Mouse (Mus musculus) retina, postnatal 7 days (tissue): Measurements from ENCODE around the gene Znrf3.

Source experiments
- DNase-seq: peaks from one replicate; pipeline ENCODE4 v3.0.0-alpha.2; 2012; ENCODE audit warnings: low read depth, low spot score

Znrf3 gene

DNA sequence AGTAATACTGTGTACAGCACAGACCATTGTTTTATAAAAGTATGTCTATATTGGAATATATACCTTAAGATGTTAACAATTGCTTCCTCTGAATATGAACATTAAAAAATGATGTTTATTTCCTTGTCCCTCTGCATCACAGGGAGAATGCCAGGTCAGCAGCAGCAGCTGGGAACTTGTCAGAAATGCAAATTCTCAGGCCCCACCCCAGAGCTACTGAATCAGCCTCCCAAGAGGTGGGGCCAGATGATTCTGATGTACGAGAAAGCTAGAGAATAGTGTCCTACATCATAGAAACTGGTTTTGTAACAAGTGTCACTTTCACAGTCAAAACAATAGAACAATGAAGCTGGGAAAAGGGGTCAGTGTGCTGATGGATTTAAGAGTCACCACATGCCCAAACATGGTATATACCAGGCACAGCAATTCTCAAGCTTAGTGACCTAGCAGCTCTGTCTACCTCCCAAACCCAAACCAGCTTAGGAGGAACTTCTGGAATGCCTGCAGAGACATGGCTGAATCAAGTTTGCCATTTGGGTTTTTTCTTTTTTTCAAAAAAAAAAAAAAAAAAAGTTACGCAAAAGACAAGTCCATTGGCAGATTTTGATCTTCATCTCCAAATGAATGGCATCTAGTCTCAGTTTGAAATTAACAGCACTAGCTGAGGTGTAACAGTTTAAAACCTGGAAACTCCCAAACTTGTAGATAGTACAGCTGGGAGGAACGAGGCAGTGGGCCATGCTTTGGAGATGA, 46.2 kb downstream of the Znrf3 start:
- no peak for DNase-seq

DNA sequence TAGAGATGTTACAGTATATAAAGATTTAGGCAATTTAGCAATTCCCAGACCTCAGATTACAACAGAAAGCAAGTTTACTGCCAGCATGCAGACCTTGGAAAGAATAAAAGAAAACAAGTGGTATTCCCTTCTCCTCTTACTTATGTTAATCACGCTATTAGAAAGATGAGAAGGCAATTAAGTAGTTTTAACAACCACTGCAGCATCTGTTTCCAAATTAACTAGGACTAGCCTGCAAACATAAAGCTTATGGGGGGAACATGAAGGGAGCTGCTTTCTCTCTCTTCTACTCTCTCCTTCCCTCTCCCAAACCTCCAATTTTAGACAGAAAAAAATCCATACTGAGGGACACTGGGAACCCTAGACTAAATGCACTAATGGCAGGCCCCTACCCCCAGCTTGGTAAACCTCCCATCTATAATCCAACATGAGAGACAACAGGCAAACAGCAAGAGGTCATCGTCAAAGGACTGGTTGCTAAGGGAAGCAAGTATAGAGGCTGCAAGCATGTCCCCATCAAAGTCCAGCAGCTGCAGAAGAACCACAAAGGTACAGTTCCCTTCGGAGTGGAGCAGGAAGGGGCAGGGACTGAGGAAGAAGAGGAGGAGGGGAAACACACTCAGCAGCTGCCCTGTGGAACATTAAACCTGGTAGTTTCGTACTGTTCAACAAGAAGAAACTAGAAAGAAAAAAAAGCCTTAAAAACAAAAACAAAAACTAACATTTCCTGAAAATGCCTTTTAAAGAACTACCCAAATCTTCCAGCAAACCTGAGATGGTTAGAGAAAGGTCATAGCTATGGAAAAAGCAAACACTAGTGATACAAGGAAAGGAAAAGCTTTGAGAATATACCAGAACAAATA, 53.4 kb downstream of the Znrf3 start:
- no peak for DNase-seq

DNA sequence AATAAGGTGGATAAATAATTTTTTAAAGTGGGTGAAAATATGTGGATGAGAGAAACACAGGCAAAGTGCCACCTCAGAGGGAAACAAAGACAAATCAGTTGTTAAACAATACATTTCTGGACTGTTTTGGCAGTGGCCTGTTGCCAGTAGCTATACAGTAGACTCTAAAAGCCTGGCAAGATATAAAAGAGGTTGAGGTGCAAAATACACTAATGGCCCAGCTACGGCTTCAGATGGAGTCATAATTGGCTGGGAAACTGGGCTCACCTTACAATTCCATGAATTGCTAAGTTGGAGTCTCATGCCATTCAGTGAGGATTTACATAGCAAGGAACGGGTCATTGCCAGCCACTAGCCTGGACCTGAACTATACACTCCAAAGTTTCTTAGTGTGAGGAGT, 62.0 kb downstream of the Znrf3 start:
- no peak for DNase-seq

DNA sequence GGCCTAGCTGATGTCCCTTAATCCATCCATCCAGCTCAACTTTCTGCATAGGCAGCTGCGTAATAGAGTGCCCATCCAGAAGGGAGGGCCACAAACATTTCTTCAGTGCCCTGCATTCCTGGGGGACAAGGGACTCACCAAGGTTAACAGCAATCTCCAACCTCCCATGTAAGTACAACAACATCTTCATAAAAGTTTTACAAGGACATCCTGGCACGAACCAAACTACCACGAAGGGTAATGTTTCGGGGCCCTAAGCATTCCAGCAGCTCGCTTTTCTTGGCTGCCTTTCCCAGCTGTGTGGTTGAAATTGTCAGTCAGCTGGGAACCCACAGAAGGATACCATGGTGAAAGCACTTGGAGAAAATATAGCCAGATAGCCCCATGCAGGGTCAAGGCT, 63.4 kb downstream of the Znrf3 start:
- DNase-seq, result no peak

DNA sequence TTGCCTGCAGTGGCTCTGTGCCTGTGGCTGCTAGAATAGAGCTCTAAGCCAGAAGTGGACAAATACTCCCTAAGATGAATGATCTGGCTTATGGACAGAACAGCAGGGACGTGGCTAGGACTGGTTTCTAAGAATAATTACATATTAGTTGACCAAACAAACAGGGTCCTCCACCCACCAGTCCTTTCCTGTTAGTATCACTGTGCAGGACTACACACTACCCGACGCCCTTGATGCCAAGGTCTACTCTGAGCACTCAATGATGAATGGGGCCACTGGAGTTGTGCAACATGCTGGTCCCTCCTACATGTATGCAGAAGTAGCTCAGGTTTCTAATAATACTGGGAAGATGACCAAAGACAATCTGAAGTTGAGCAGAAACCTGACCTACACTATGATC, 64.4 kb downstream of the Znrf3 start:
- DNase-seq, result no peak

DNA sequence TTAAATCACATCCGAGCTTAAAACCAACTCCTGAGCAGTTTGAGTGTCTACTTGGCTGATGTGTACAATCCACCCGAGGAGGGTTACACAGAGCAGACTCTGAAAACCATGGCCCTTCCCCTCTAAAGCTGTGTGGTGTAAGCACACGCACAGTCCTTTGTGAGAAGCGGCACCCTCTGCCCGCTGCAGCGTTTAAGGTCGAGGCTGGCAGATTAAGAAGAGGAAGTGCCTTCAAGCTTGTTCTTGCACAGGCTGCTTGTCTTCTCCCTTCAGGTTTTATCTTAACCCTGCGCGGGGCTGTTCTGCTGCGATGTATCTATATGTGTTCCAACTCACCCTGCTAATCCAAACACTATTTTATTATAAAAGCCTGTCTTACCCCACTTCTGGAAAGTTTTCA, 75.5 kb downstream of the Znrf3 start:
- no peak for DNase-seq

DNA sequence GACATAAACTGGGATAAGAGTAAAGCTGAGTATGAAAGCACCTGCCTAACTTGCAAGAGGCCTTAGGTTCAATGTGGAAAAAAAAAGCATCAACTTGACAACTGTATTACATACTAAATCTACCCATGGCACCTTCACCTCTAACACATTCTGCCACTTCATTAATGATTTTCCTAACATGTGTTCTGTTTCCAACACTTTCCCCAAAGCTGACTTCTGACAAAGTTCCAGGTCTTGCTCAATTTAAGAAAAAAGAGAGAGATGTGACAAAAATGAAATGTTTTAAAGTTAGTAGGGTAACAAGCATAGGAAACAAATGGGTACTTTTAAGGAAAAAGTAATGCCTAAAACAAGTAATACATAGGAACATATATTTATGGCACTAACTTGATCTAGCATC, 76.2 kb downstream of the Znrf3 start:
- no peak for DNase-seq

DNA sequence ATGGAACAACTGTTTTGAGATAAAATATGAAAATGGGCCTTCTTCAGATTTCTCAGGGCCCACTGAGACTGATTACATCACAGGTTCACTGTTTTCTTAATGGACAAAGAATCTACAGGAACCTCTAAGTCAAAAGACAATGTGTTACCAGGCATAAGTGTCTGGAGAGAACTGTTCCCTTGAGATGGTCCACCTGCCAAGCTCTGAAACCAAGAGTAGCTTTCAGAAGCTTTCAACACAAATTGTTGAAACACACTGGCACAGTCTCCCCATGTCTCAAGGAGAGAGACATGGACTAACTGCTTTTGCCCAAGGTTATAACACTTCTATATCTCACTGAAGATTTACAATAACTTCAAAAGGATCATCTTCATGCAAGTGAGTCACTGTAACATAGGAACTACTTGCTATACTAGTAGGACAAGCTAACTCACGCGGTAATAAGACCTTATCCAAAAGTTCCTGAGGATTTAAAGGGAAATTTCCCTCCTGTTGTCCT, 89.3 kb downstream of the Znrf3 start:
- DNase-seq, result no peak

DNA sequence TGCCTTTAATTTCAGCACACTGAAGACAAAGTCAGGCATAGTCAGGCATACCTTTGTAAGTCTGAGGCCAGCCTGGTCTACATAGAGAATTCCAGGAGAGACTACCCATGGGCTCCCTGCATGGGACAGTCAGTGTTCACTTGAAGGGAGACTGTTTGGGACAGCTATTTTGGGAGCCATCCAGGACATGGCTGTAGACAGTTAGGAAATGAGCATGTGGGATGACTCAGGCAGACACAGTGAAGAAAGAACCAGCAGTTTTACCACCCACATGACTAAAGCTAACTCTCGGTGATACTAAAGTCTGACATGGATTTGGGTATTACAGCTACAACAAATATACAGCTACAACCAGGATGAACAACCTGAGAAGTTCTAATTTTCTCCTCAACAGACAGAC, 89.9 kb downstream of the Znrf3 start:
- DNase-seq, result no peak

DNA sequence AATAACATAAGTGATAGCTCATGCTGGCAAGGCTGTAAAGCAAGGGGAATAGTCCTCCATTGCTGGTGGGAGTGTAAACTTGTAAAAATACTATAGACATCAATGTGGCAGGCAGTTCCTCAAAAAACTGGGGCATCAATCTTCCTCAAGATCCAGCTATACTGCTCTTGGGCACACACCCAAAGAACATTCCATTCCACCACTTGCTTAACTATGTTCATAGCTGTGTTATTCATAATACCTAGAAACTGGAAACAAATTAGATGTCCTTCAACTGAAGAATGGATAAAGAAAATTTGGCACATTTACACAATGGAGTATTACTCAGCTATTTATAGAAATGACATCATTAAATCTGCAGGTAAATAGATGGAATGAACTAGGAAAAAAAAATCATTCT, 91.6 kb downstream of the Znrf3 start:
- no peak for DNase-seq

DNA sequence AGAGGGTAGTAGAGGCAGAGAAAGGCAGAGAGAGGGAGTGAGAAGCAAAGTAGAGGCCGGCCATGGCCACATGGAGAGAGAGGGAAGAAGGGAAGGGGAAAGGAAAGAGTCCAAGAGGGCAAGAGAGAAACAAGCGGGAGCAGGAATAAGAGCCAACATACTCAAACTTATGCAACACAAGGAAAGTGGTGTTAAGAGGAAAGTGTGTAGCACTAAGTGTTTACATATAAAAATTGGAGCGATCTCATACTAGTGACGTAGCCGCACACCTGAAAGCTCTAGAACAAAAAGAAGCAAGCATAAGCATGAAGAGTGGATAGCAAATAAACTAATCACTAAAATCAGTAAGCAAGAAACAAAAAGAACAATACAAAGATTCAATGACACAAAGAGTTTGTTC, 95.2 kb downstream of the Znrf3 start:
- no peak for DNase-seq

DNA sequence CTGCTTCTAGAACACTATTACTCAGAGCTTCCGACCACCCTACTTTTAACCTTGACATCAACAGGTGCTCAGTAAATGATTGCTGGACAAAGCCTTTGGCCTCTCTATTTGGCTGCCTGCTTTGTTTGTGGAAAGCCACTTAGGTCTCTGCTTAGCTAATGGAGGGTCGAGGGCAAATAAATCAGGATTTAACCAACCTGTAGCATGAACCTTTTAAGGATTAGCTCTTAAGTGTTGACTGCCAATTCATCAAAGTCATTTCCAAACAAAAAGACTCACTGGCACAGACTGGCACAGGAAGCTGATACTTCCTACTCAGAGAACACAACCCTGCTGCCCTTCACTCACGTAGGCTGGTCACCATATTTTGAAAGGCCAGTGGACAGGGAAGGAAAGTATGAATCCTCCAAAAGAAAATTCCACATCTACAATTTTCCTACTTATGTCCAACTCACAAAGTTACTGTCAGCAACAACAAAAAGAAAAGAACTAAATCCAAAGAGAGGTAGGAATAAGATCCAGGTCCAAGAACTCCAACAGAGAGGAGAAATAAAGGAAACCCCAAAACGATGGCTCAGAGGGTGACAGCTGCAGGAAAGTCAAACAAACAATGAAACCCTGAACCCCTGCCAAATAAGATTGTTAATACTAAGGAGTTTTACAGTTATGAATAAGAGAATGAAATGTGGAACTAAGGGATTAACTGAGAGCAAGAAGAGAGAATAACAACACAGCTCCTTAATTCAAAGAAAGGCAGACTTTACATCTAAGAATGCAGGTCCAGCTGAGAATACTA, 97.6 kb downstream of the Znrf3 start:
- DNase-seq, result no peak

DNA sequence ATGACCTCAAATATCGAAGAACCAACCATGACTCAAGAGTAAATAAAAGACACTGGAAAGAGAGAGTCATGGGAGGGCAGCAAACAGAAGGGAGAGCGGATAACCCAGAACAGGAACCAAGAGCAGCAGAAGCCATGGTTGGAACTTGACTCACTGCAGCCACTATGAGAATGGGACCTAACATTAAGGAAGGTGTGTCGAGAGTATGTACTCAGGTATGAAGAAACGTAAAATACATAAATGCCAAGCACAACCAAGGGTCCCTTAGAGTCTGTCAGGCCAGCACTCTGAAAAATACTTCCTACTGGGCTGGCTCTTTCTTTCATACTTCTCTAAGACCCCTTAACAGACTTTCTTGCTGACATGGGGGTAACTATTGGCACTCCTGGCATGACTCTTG, 100.9 kb downstream of the Znrf3 start:
- no peak for DNase-seq

DNA sequence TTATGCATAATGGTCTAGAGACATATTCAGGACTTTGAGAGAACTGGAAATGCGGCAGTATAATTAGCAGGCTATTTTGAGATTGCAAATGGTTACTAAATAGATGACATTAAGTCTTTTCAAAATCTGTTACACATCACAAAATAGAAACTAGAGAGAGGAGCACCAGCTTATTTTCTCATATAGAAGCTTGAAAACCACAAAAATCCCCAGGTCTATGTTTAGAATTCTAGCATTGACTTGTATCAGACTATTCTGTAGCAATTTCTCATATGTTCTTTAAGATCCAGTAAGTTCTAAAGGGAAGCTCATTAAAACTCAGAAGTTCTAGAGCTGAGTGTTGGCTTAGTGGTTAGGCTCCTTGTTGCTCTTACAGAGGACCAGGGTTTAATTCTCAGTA, 104.9 kb downstream of the Znrf3 start:
- no peak for DNase-seq

DNA sequence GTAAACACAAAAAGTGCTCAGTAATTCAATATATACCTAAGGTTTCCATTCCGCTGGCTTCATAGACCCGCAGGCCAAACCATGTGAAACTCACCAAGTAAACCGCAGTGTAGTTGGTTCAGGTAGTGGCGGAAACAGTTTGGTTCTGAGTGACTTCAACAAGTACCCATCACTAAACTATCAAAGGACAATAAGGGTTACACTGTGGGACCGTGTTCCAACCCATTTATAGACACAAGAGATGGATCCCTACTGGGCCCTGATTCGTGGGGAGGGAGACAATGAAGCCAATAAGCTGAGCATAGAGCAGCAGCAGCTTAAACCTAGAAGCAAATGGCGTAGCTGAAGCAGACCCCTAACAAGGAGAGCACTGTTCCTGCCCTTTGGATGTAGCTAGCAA, 107.8 kb downstream of the Znrf3 start:
- DNase-seq, result no peak

DNA sequence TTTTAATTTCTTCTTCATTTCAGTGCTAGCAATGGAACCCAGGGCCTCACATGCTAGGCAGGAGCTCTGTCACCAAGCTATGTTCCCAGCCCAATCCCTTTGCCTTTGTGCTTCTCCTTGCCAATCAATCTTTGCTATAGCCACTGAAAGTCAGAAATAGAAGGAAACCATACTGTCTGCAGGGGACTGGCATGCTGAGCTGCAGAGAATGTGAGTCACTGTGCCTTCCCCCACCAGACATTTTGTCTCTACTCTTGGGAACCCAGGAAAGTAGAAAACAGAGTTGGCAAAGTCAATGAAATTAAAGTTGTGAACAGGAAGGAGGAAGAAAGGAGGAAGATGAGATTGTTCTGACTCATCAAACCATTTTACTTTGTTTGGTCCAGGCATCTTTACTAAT, 108.4 kb downstream of the Znrf3 start:
- no peak for DNase-seq

DNA sequence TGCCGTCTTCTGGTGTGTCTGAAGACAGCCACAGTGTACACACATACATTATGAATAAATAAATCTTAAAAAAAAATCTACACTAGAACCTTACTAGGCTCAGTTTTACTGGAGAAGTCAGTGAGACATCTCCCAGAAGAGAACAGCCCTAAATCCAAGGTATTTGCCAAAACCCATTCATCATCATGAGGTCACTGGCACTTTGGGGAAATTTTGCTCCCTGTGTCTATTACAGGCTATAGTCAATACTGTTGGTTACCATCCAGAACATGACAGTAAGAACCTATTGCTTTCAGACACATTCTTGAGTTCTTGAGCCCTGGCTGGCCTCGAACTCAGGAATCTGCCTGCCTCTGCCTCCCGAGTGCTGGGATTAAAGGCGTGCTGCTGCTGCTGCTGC, 113.8 kb downstream of the Znrf3 start:
- DNase-seq, result no peak

DNA sequence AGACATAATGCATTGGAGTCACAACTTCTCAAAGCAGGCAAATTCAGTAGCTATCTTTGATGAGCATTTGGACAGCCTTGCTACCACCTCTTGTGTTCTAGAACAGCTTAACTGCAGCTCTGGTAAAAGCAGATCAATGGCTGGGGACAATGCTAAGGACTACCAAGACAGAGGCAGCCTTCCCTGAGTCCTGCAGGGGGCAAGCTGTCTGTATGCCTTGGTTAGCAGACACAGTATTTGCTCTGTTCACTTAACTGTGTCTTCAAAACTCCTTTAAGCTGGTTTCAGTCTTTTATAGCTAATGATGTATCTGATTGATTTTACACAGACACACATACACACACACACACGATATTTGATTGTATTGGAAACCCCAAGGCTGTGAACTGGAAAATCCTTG, 117.0 kb downstream of the Znrf3 start:
- no peak for DNase-seq

DNA sequence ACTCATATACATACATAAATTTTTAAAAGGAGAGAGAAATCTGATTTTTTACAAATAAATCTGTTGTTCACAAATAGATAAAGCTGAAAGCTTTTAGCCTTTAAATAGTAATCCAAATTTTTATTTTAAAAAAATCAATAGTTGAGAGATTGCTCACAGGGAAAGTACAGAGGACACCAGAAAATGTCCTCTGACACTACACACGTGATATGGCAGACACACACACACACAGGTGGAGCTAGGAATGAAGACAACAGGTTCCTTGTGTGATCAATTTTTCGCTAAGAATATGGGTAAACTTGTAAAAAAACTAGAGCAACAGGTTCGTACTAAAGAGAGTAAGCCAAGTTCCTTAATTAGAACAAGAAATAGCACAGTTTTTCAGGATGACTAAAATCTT, 118.4 kb downstream of the Znrf3 start:
- no peak for DNase-seq

DNA sequence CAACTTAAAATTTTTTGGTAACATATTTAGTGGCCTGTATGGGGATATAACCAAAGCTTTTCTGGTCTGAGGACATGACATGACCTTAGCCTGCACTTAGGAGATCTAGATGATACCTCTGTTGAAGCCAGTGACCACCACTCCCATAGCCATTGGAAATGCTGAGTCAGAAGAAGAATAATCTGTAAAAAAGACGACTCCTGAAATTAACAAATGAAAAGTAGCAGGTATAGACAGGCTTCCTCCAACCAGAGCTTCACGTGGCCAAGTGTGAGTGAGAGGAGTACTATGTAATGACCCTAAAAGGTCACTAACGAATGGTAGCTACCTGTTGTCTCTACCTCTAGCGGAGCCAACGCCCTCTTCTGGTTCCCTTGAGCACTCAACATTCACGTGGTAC, 119.4 kb downstream of the Znrf3 start:
- no peak for DNase-seq

DNA sequence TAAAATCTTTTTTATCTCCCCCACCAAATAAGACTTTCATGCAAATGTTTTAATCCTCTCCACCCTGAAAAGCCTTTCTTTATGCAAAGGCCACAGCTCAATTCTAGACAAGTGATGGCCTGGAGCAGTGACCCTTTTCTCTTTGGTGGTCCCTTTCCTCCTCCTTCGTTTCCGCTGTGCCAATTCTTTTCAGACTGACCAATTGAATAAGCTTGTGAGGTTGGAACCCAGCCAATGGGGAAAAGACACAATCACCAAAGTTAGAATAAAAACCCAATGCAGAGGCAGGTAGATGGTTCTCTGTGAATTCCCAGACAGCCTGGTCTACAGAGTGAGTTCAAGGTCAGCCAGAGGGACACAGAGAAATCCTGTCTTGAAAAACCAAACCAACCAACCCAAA, 120.4 kb downstream of the Znrf3 start:
- no peak for DNase-seq

DNA sequence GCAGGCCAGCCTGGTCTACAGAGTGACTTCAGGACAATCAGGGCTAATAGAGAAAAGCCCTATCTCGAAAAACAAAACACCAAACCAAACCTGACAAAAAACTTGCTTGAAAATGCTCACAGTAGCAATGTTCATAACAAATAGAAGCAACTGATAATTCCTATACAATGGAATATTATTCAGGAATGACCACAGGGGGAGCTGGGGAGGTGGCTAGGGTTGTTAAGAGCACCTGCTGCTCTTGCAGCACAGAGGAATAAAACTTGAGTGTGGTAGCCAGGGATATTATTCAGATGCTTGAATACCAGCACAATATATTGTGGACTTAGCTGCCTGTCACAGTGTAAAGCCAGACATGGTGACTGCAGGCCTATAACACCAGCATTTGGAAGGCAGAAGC, 123.0 kb downstream of the Znrf3 start:
- DNase-seq, result no peak
